Mouse (Mus musculus): ENCODE measurements around the gene Hbs1l.

- TF ChIP-seq CTCF (IDR thresholded peaks at IDR 0.05; ENCODE audit: extremely low read depth, insufficient read length, insufficient replicate concordance, low read depth, low read length) (no peak), POLR2A (IDR thresholded peaks at IDR 0.05; ENCODE audit: low read depth, low read length) (no peak)
These were observed 30.6 kb downstream of the Hbs1l start for GRCm38 (mm10) chr10:21326352-21326751.
